Mouse (Mus musculus) neural tube, embryonic 14.5 days (tissue): ENCODE data around the gene Soat2. TPM values are rescaled to one million over a fixed set of nuclear protein-coding genes. Genes with fewer than 3 reads are reported as not detected.
A peak's percentile ranks its signal among the peaks of the same experiment; 100 is the strongest.

Source experiments
- ATAC-seq: fragments of 200-750 bp; cut with Nextera tagmentation; 2 replicates; pipeline ENCODE4 v1.8.0; 2017; ENCODE audit warnings: low read depth, mild to moderate bottlenecking, moderate TSS enrichment, moderate library complexity
- H3K27ac ChIP-seq: fragments of 300-500 bp; sonication (generic); 2 replicates; pipeline ENCODE4 v1.5.1; 2014; ENCODE audit warnings: low read depth, mild to moderate bottlenecking, control low read depth, low read length, moderate library complexity, mixed read lengths
- H3K27me3 ChIP-seq: fragments of 300-500 bp; sonication (generic); 2 replicates; pipeline ENCODE4 v1.6.1; 2014; ENCODE audit warnings: low read length; ENCODE audit not compliant: control insufficient read depth, insufficient read depth
- H3K36me3 ChIP-seq: fragments of 300-500 bp; sonication (generic); 2 replicates; pipeline ENCODE4 v1.6.1; 2014; ENCODE audit warnings: low read length, mixed read lengths; ENCODE audit not compliant: control insufficient read depth, insufficient read depth
- H3K4me1 ChIP-seq: fragments of 300-500 bp; sonication (generic); 2 replicates; pipeline ENCODE4 v1.6.1; 2014; ENCODE audit warnings: low read length; ENCODE audit not compliant: control insufficient read depth, insufficient read depth
- H3K4me2 ChIP-seq: fragments of 300-500 bp; sonication (generic); 2 replicates; pipeline ENCODE4 v1.6.1; 2014; ENCODE audit warnings: mild to moderate bottlenecking, low read depth, low read length, control low read depth
- H3K4me3 ChIP-seq: fragments of 300-500 bp; sonication (generic); 2 replicates; pipeline ENCODE4 v1.5.1; 2014; ENCODE audit warnings: low read depth, low read length, control low read depth, mixed read lengths
- H3K9ac ChIP-seq: fragments of 300-500 bp; sonication (generic); replicated peaks from 2 replicates; pipeline ENCODE4 v1.6.1; 2014; ENCODE audit warnings: low read depth, mild to moderate bottlenecking, control low read depth, low read length, mixed read lengths
- H3K9me3 ChIP-seq: fragments of 300-500 bp; sonication (generic); 2 replicates; pipeline ENCODE4 v1.6.1; 2016; ENCODE audit warnings: low read length; ENCODE audit not compliant: control insufficient read depth
- WGBS: fragments of 180-500 bp; shearing (Covaris S2); extraction: QIAGEN DNeasy Blood & Tissue Kit; methylation state at CpG from one replicate; pipeline ENCODE4 v1.1.7; 2014; 5-methylcytosine and 5-hydroxymethylcytosine counted together
- polyA plus RNA-seq: library from polyadenylated mRNA; unstranded; fragments of >200 nt; fragmentation: Nextera tagmentation; extraction: Ambion mirVana; gene quantifications from 2 replicates; pipeline ENCODE4 v1.2.1, GENCODE M21; 2014

Gene Soat2
- polyA plus RNA-seq, 1 experiment from 2014 or later, result not detected

DNA sequence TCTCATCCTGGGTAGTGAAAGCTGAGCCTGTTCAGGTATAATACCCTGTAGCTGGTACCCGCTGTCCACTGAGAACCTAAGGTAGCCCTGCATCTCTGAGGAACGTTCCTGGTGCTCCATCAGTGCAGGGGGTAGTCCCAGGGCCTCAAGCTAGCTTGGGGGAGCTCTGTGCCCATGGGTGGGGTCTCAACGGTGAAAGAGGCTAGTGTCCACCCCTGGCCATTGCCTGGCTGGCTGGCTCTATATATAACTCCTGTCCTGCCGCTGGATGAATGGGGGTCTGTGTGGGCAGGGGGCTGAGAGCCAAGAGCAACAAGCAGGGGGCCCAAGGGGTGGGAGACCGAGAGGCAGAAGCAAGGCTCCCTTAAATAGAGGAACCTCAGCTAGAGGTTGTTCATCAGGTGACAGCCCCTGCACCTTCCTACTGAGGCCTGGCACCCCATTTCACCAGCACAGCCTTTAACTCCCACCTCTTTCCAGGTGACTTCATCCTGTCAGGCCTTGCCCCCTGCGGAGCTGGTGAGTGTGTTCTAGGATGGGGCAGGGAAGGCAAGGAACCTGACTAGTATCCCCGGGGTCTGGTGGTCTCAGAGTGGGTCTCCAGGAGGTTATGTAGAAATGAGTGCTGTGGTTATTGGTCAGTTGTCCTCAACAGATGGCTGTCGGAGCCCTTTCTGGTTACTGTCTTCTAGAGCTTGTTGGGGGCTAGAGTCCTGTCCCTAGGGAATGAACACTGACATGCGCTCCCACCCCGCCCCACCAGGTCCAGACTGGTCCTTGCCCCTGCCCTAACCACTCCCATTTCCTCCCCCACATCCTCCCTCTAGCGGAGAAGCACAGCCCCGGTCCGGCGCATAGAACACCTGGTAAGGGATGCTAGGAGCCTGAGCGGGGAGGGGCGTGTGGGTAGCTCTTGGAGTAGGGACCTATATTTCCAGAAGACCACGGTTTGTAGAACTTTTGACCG lies 44.3 kb upstream of the Soat2 start:
- Histone ChIP-seq H3K36me3 (no peaks in the 10 kb centered on the region), H3K4me1 (peaks cover 3% of the 10 kb centered on the region; the same call in 1 of the 2 replicates), H3K4me3 (no peak overlapping the region; the same call in 1 of the 2 replicates), H3K4me2 (peak overlapping the region; percentile 41), H3K27me3 (peaks cover 18% of the 10 kb centered on the region), H3K9me3 (no peaks in the 10 kb centered on the region), H3K27ac (no peak overlapping the region), H3K9ac (no peak overlapping the region)
- WGBS, result 29% methylated on average over 18 of the region's 18 CpGs
- ATAC-seq, result no peak

DNA sequence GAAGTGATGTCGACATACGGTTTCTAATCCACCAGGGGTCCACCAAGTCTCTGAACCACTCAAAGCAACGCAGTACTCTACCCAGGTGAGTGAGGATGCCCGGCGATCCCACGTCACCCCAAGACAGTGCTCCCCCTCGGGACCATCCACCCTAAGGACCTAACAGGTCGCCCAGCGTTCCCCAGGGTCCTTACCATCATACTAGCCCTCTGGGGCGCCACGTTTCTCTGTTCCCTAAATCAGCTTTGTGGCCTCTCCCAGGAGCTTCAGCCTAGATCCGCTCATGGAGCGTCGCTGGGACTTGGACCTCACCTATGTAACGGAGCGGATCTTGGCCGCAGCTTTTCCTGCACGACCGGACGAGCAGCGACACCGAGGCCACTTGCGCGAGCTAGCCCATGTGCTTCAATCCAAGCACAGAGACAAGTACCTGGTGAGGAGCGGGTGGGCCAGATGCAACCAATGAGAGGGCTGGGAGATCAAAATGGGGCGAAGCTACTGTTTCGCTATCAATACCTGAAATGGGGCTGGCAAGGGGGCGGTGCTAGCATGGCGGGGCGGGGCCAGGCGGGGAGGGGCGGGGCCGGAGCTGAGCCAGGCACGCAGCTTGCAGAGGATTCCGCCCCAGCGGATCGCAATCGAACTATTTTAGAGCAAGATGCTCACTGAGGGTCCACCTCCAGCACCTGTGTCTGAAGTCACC lies 43.4 kb upstream of the Soat2 start:
- 0 out of 2 replicates have a peak, but pooled peaks have one; percentile 12 for ATAC-seq
- H3K36me3 ChIP-seq, result no peaks in the 10 kb centered on the region
- H3K4me1 ChIP-seq, result no peaks in the 10 kb centered on the region; the same call in 1 of the 2 replicates
- WGBS, result 6% methylated on average over 38 of the region's 38 CpGs
- peak overlapping the region; percentile 41 for H3K4me2 ChIP-seq
- H3K27ac ChIP-seq, result no peak overlapping the region
- peak overlapping the region; percentile 12; the same call in 1 of the 2 replicates for H3K9ac ChIP-seq
- no peaks in the 10 kb centered on the region for H3K9me3 ChIP-seq
- peaks cover 18% of the 10 kb centered on the region for H3K27me3 ChIP-seq
- peak overlapping the region; percentile 24 for H3K4me3 ChIP-seq

DNA sequence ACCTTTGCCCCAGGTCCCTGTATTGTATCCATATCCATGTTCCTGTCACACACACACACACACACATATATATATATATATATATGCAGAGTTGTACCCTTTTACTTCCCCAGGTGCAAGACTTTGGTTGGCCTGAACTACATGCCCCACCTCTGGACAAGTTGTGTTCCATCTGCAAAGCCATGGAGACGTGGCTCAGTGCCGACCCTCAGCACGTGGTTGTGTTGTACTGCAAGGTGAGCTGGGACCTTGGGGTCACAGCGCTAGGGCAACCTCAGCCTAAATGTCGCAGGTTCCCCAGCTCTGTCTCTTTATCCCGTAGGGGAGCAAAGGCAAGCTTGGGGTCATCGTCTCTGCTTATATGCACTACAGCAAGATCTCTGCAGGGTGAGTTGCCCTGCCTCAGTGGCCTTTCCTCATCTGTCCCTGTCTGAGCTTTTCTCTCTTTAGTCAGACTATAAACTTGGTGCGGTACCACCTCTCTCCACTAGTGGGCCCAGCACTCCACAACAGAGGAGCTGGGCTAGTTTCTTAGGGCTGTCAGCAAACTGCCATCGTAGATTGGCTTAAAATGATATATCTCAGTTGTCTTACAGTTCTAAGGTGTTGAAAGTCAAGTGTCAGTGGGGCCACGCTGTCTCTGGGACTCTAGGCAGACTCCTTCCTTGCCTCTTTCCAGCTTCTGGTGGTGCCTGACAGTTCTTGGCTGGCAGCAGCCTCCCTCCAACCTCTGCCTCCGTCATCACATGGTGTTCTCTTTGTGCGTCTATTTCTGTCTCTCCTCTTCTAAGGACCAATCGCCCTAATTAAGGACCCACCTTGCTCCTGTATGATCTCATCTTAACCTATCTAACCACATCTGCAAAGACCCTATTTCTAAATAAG lies 42.4 kb upstream of the Soat2 start:
- Histone ChIP-seq H3K27ac (no peak overlapping the region), H3K9me3 (no peaks in the 10 kb centered on the region), H3K27me3 (peaks cover 18% of the 10 kb centered on the region), H3K36me3 (no peaks in the 10 kb centered on the region), H3K4me1 (no peaks in the 10 kb centered on the region), H3K9ac (no peak overlapping the region), H3K4me3 (no peak overlapping the region; the same call in 1 of the 2 replicates), H3K4me2 (no peak overlapping the region)
- WGBS, result 36% methylated on average over 13 of the region's 13 CpGs
- ATAC-seq, result no peak

DNA sequence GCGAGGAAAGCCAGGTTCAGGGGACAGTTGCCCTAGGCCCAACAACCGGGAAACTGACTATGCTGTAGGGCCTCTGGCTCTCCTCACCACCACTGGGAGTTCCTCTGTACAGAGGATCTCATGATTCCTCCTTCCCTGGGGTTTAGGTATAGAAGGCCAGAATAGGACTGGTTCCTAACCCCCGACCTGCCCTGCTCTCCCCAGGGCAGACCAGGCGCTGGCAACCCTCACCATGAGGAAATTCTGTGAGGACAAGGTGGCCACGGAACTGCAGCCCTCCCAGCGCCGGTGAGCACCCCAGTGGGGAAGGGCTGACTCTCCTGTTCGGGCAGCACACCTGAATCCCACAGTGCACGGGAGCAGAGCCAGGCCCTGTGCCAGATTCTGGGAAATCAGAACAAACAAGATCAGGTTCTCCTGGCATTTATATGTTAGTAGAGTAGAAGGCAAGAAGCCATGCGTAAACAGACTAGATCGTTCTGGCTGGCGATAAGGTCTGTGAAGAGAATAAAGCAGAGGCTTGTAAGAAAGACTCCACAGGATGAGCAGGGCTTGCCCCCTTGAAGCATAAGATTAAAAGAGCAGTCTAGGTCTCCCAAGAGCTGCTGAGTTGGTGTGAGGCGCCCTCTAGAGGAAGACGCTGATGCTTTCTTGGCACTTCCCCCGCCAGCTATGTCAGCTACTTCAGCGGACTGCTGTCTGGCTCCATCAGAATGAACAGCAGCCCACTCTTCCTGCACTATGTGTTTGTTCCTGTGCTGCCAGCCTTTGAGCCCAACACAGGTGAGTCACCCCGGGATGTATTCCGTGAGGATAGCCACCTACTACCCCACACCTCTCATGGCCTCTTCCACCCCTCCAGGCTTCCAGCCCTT lies 41.4 kb upstream of the Soat2 start:
- H3K9ac ChIP-seq, result 0 out of 2 replicates have a peak overlapping the region, but pooled peaks have one; percentile 25
- 52% methylated on average over 18 of the region's 18 CpGs for WGBS
- H3K4me2 ChIP-seq, result no peak overlapping the region
- H3K4me3 ChIP-seq, result no peak overlapping the region
- no peak for ATAC-seq
- H3K4me1 ChIP-seq, result no peaks in the 10 kb centered on the region
- no peaks in the 10 kb centered on the region for H3K9me3 ChIP-seq
- H3K36me3 ChIP-seq, result no peaks in the 10 kb centered on the region
- H3K27ac ChIP-seq, result no peak overlapping the region
- peaks cover 18% of the 10 kb centered on the region for H3K27me3 ChIP-seq

DNA sequence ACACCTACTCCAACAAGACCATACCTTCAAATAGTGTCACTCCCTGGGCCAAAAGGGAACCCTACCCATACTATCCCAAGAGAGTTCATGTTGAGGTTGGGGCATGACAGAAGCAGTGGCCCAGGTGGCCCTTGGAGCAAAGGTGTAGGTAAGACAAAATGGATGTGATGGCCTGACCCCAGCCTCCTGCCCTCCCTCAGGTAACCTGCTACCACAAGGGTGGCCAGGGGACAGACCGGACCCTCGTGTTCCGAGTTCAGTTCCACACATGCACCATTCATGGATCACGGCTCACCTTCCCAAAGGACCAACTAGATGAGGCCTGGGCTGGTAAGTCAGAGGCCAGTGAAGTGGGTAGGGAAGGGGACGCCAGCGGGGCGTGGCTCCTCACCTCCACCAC lies 40.1 kb upstream of the Soat2 start:
- no peak overlapping the region for H3K4me3 ChIP-seq
- H3K4me2 ChIP-seq, result no peak overlapping the region
- H3K4me1 ChIP-seq, result no peaks in the 10 kb centered on the region
- H3K36me3 ChIP-seq, result no peaks in the 10 kb centered on the region
- H3K9me3 ChIP-seq, result no peaks in the 10 kb centered on the region
- H3K9ac ChIP-seq, result no peak overlapping the region
- 94% methylated on average over 7 of the region's 7 CpGs for WGBS
- ATAC-seq, result no peak
- no peak overlapping the region for H3K27ac ChIP-seq
- H3K27me3 ChIP-seq, result peaks cover 18% of the 10 kb centered on the region

DNA sequence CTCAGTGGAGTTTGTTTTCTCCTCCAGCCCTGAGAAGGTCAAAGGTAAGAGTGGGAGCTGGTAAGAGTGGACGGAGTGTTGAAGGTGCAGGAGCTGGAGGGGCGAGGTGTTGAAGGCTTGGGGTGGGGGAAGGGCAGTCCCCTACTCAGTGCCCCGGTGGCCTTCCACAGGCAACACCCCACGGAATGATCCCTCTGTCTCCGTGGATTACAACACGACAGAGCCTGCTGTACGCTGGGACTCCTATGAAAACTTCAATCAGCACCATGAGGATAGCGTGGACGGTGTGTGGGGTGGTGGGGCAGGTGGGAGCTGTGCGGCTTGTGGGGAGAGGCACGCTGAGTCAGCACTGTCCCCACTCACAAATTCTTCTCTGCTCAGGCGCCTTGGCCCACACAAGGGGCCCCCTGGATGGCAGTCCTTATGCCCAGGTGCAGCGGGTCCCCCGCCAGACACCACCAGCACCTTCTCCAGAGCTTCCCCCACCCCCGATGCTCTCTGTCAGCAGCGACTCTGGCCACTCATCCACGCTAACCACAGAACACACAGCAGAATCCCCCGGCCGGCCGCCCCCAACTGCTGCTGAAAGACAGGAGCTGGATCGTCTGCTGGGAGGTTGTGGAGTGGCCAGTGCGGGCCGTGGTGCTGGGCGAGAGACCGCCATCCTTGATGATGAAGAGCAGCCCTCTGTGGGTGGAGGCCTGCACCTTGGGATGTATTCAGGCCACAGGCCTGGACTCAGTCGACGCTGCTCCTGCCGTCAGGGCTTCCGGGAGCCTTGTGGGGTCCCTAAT lies 39.4 kb upstream of the Soat2 start:
- Histone ChIP-seq H3K4me3 (no peak overlapping the region), H3K4me2 (no peak overlapping the region), H3K36me3 (no peaks in the 10 kb centered on the region), H3K9me3 (no peaks in the 10 kb centered on the region), H3K27ac (no peak overlapping the region), H3K9ac (no peak overlapping the region), H3K4me1 (peaks cover under 1% of the 10 kb centered on the region; the same call in 1 of the 2 replicates), H3K27me3 (peaks cover 15% of the 10 kb centered on the region)
- WGBS, result 79% methylated on average over 29 of the region's 29 CpGs
- ATAC-seq, result no peak

DNA sequence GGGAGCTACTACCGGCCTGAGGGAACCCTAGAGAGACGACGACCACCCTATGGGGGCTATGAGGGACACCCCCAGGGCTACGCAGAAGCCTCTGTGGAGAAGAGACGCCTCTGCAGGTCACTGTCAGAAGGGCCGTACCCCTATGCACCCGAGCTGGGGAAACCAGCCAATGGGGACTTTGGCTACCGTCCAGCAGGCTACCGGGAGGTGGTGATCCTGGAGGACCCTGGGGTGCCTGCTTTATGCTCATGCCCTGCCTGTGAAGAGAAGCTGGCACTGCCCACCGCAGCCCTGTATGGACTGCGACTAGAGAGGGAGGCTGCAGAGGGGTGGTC lies 38.9 kb upstream of the Soat2 start:
- Histone ChIP-seq H3K27ac (no peak overlapping the region), H3K4me3 (no peak overlapping the region), H3K27me3 (peaks cover 9% of the 10 kb centered on the region), H3K36me3 (no peaks in the 10 kb centered on the region), H3K4me1 (peaks cover 3% of the 10 kb centered on the region; the same call in 1 of the 2 replicates), H3K9ac (no peak overlapping the region), H3K9me3 (no peaks in the 10 kb centered on the region), H3K4me2 (no peak overlapping the region)
- WGBS, result 78% methylated on average over 11 of the region's 11 CpGs
- no peak for ATAC-seq
